Mouse (Mus musculus): ENCODE results near the gene Stpg3. TPM values are rescaled to one million over a fixed set of nuclear protein-coding genes. Genes with fewer than 3 reads are reported as not detected.

Stpg3 gene
- polyA plus RNA-seq, 1 experiment from 2014 or later: not detected

DNA sequence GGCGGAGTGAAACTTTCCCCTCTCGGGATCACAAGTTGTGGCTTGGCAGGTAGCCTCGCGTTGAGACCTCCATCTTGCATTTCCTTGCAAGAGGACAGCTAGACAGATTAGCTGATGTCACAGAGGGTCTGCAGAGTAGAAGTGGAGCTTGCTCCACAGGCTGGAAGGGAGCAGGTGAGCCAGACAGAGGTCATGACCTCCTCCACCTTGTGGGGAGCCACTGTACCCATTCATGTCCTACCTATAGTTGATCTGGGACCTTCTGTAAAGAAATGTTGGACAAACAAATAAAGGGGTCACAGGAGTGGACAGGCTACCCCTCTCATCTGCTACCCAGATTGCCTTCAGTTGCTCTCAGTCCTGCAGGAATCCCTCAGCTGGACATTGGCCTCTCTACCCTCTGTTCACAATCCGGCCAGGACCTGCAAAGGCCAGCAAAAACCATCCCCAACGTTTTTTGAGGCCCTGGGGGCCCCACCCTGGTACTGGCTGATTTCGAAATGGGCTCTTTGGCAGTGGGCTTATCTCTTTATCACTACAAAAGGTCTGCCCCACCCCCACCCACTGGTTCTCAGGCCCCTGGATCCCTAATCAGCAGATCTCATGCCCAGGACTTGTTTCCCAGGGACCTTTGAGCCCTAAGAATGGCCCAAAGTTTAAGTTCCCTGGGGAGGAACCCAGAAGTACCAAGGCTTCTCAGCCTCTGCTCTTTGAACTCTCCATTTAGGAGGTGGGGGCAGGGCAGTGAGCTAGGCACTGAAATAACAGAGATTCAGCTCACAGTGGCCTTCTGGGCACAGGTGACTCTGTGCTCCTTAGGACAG is 39.4 kb downstream of the Stpg3 start:
- ATAC-seq (replicated peaks; ENCODE audit: insufficient number of reproducible peaks, low FRiP score, low TSS enrichment, low read depth): no peak
- Histone ChIP-seq H3K36me3 (replicated peaks; ENCODE audit: control insufficient read depth, insufficient read depth, low read depth, low read length) (no peaks in the 10 kb centered on the region), H3K9ac (replicated peaks; ENCODE audit: low read length) (no peak overlapping the region), H3K4me1 (ENCODE audit: control insufficient read depth, insufficient read depth, low read length) (peaks cover 10% of the 10 kb centered on the region), H3K27ac (replicated peaks; ENCODE audit: low read depth, low read length) (no peak overlapping the region), H3K4me2 (ENCODE audit: low read depth, low read length) (no peak overlapping the region), H3K9me3 (replicated peaks; ENCODE audit: control insufficient read depth, low read length) (no peaks in the 10 kb centered on the region), H3K27me3 (ENCODE audit: control insufficient read depth, insufficient read depth, low read length) (peaks cover 12% of the 10 kb centered on the region), H3K4me3 (ENCODE audit: low read depth, low read length) (no peak overlapping the region)
- 47% methylated on average over 7 of the region's 7 CpGs for WGBS
- DNase-seq (ENCODE audit: low spot score): no peak

DNA sequence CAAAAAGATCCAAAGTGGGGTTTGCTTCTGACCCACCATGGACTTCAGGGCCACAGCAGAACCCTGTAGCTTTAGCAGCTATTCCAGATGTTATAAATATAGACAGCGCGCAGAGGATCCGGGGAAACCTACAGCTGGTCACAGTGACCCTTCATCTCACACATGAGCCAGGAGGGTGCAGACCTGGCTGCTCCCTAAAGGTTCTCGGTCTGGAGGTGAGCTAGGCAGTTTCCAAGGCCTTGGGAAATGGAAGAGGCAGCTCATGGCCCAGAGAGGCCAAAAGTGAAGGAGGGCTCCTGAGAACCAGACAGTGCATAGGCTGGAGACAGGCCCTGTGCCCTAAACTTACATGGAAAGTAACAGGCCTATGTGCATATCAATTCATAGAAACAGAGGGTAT is 40.6 kb downstream of the Stpg3 start:
- Histone ChIP-seq H3K9me3 (replicated peaks; ENCODE audit: control insufficient read depth, low read length) (no peaks in the 10 kb centered on the region), H3K27ac (replicated peaks; ENCODE audit: low read depth, low read length) (no peak overlapping the region)
- 88% methylated on average over 4 of the region's 4 CpGs for WGBS

DNA sequence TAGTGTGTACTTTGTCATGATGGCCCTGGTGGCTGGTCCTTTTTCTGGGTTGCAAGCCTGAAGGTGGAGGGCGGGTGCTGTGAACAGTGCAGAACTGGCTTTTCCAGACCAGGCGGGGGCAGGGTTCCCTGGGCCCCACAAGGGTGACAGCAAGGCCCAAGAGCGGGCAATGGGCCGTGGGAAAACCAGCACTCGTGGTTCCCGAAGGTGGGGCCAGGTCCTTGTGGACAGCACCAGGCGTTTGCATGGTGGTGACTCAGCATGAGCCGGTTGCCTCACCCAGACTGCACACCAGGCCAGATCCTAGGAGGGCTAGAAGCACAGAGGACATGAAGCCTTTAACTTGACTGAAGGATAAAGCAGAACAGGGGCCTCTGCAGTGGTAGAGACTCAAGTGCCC is 41.8 kb downstream of the Stpg3 start:
- H3K4me3 ChIP-seq (ENCODE audit: low read depth, low read length): no peak overlapping the region
- H3K27me3 ChIP-seq (ENCODE audit: control insufficient read depth, insufficient read depth, low read length): peaks cover 4% of the 10 kb centered on the region; the same call in 1 of the 2 replicates
- H3K9me3 ChIP-seq (replicated peaks; ENCODE audit: control insufficient read depth, low read length): no peaks in the 10 kb centered on the region
- no peaks in the 10 kb centered on the region for H3K36me3 ChIP-seq (replicated peaks; ENCODE audit: control insufficient read depth, insufficient read depth, low read depth, low read length)
- H3K4me2 ChIP-seq (ENCODE audit: low read depth, low read length): no peak overlapping the region
- no peak for ATAC-seq (replicated peaks; ENCODE audit: insufficient number of reproducible peaks, low FRiP score, low TSS enrichment, low read depth)
- peaks cover 7% of the 10 kb centered on the region for H3K4me1 ChIP-seq (ENCODE audit: control insufficient read depth, insufficient read depth, low read length)
- DNase-seq (ENCODE audit: low spot score): no peak
- 73% methylated on average over 8 of the region's 8 CpGs for WGBS
- no peak overlapping the region for H3K9ac ChIP-seq (replicated peaks; ENCODE audit: low read length)
- no peak overlapping the region for H3K27ac ChIP-seq (replicated peaks; ENCODE audit: low read depth, low read length)

More for the DNA sequence above, 40.6 kb downstream of the Stpg3 start:
- Histone ChIP-seq H3K4me2 (ENCODE audit: low read depth, low read length) (no peak overlapping the region), H3K36me3 (replicated peaks; ENCODE audit: control insufficient read depth, insufficient read depth, low read depth, low read length) (no peaks in the 10 kb centered on the region), H3K27me3 (ENCODE audit: control insufficient read depth, insufficient read depth, low read length) (peaks cover 4% of the 10 kb centered on the region; the same call in 1 of the 2 replicates), H3K4me3 (ENCODE audit: low read depth, low read length) (no peak overlapping the region), H3K9ac (replicated peaks; ENCODE audit: low read length) (no peak overlapping the region), H3K4me1 (ENCODE audit: control insufficient read depth, insufficient read depth, low read length) (peaks cover 10% of the 10 kb centered on the region)
- ATAC-seq (replicated peaks; ENCODE audit: insufficient number of reproducible peaks, low FRiP score, low TSS enrichment, low read depth) (no peak), DNase-seq (ENCODE audit: low spot score) (no peak)

DNA sequence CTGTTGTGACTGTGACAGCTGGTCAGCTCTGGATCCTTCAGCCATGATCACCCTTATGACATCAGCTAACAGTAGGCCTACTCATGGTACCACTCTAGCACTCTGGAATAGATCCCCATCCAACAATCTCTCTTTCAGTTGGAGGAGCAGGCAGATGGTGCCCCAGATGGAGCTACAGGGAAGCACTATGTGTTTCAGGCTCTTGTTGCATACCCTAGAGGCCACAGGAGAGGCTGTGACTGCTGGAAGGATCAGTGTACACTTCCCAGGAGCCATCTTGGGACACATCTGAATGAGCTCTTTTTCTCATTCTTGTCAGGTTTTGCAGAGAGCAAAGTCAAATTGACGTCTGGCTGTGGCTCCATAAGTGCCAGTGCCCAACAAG is 42.7 kb downstream of the Stpg3 start:
- H3K4me2 ChIP-seq (ENCODE audit: low read depth, low read length): no peak overlapping the region
- no peaks in the 10 kb centered on the region for H3K9me3 ChIP-seq (replicated peaks; ENCODE audit: control insufficient read depth, low read length)
- H3K4me3 ChIP-seq (ENCODE audit: low read depth, low read length): no peak overlapping the region
- H3K9ac ChIP-seq (replicated peaks; ENCODE audit: low read length): no peak overlapping the region
- no peaks in the 10 kb centered on the region; the same call in 1 of the 2 replicates for H3K4me1 ChIP-seq (ENCODE audit: control insufficient read depth, insufficient read depth, low read length)
- no peak overlapping the region for H3K27ac ChIP-seq (replicated peaks; ENCODE audit: low read depth, low read length)
- H3K27me3 ChIP-seq (ENCODE audit: control insufficient read depth, insufficient read depth, low read length): peaks cover under 1% of the 10 kb centered on the region; the same call in 1 of the 2 replicates
- WGBS: 48% methylated on average over 1 of the region's 1 CpGs
- H3K36me3 ChIP-seq (replicated peaks; ENCODE audit: control insufficient read depth, insufficient read depth, low read depth, low read length): no peaks in the 10 kb centered on the region
- ATAC-seq (replicated peaks; ENCODE audit: insufficient number of reproducible peaks, low FRiP score, low TSS enrichment, low read depth) (no peak), DNase-seq (ENCODE audit: low spot score) (no peak)

DNA sequence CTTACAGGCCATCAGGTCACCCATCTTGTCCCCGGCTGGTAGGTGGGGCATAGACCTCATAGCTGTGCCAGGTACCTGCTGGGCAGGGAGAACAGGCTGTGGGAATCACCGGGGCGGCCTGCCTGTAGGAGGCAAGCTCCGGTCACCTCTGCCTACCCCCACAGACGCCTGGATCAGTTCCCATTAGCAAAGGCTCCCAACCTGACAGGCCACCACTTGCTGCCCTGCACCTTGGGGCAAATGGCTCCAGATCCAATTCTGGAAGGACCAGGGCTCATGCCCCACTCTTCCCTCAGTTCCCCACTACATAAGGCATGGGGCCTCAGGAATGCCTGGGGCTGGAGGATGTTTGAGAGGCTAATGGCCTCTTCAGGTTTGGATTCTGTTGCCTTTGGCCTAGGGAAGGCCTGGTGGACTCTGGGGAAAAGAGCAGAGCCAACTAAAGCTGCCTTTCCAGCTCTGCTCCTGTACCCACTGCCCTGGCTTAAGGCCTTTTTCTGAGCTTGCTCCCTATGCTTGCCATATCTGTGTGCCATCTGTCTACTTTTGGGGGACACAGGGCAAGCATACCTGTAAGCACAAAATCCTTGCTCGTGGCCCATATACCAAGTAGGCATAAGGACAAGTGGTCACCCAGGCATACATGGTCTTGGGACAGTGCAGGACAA is 43.2 kb downstream of the Stpg3 start:
- H3K27ac ChIP-seq (replicated peaks; ENCODE audit: low read depth, low read length): no peak overlapping the region
- no peak for ATAC-seq (replicated peaks; ENCODE audit: insufficient number of reproducible peaks, low FRiP score, low TSS enrichment, low read depth)
- 85% methylated on average over 6 of the region's 6 CpGs for WGBS

DNA sequence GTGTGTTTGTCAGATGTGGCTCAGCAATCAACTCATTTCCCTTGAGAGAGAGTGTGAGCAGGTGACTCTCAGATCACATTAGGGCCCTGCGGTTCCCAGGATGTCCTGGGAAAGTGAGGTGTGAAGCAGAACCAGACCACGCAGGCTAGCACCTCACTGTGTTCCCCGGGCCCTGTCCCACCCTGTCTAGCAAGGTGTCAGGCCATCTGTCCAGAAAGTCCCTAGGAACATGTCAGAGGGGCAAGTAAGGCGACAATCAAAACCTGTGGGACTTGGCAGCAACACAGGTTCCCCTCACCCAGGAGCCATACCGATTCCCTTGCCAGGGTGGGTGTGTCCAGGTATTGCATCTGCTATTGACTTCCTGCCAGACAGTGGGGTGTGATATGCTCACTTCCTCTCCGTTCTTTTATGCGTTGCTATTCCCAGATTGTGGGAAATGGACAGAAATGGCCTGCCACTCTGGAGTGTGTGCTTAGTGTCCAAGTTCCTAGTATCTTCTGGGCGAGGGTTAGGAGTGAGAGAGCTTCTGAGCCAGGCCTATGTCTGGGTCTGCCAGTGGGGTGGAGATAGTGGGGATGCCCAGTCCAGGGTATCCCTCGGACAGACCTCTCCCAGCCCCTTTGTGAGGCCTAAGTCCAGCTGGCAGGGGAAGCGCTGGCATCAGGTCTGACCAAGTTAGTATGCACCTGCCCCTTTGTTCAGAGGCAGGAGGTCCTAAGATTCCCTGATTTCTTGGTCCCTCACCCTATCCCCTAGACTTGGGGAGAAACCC is 43.9 kb downstream of the Stpg3 start:
- Histone ChIP-seq H3K27me3 (ENCODE audit: control insufficient read depth, insufficient read depth, low read length) (no peaks in the 10 kb centered on the region), H3K4me3 (ENCODE audit: low read depth, low read length) (no peak overlapping the region), H3K36me3 (replicated peaks; ENCODE audit: control insufficient read depth, insufficient read depth, low read depth, low read length) (no peaks in the 10 kb centered on the region), H3K4me2 (ENCODE audit: low read depth, low read length) (no peak overlapping the region), H3K4me1 (ENCODE audit: control insufficient read depth, insufficient read depth, low read length) (no peaks in the 10 kb centered on the region; the same call in 1 of the 2 replicates), H3K9me3 (replicated peaks; ENCODE audit: control insufficient read depth, low read length) (no peaks in the 10 kb centered on the region), H3K9ac (replicated peaks; ENCODE audit: low read length) (no peak overlapping the region), H3K27ac (replicated peaks; ENCODE audit: low read depth, low read length) (no peak overlapping the region)
- ATAC-seq (replicated peaks; ENCODE audit: insufficient number of reproducible peaks, low FRiP score, low TSS enrichment, low read depth) (no peak), DNase-seq (ENCODE audit: low spot score) (no peak)
- 76% methylated on average over 10 of the region's 10 CpGs for WGBS

More for the DNA sequence above, 43.2 kb downstream of the Stpg3 start:
- Histone ChIP-seq H3K27me3 (ENCODE audit: control insufficient read depth, insufficient read depth, low read length) (no peaks in the 10 kb centered on the region), H3K9ac (replicated peaks; ENCODE audit: low read length) (no peak overlapping the region), H3K4me1 (ENCODE audit: control insufficient read depth, insufficient read depth, low read length) (no peaks in the 10 kb centered on the region; the same call in 1 of the 2 replicates), H3K4me2 (ENCODE audit: low read depth, low read length) (no peak overlapping the region), H3K9me3 (replicated peaks; ENCODE audit: control insufficient read depth, low read length) (no peaks in the 10 kb centered on the region), H3K4me3 (ENCODE audit: low read depth, low read length) (no peak overlapping the region), H3K36me3 (replicated peaks; ENCODE audit: control insufficient read depth, insufficient read depth, low read depth, low read length) (no peaks in the 10 kb centered on the region)
- no peak for DNase-seq (ENCODE audit: low spot score)

DNA sequence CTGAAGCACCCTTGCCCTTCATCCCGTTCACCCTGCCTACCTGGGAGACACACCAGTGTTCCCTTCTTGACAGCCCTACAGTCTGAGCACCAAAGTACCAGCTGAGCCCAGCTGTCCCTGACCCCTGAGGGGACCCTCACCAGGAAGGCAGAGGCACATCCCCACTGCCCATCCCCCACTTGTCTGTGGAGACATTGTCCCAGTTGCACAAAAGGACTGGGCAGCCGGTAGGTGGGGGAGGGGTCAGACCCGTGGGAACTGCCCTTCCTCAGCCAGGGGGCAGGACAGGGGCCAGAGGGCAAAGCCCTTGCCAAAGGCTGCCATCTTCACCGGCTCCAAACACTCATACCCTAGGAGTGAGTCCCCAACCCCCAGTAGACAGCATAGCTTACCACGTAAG is 44.7 kb downstream of the Stpg3 start:
- H3K4me2 ChIP-seq (ENCODE audit: low read depth, low read length): no peak overlapping the region
- H3K27ac ChIP-seq (replicated peaks; ENCODE audit: low read depth, low read length): no peak overlapping the region
- no peaks in the 10 kb centered on the region for H3K36me3 ChIP-seq (replicated peaks; ENCODE audit: control insufficient read depth, insufficient read depth, low read depth, low read length)
- no peaks in the 10 kb centered on the region; the same call in 1 of the 2 replicates for H3K4me1 ChIP-seq (ENCODE audit: control insufficient read depth, insufficient read depth, low read length)
- H3K9me3 ChIP-seq (replicated peaks; ENCODE audit: control insufficient read depth, low read length): no peaks in the 10 kb centered on the region
- H3K4me3 ChIP-seq (ENCODE audit: low read depth, low read length): no peak overlapping the region
- no peak overlapping the region for H3K9ac ChIP-seq (replicated peaks; ENCODE audit: low read length)
- DNase-seq (ENCODE audit: low spot score) (no peak), ATAC-seq (replicated peaks; ENCODE audit: insufficient number of reproducible peaks, low FRiP score, low TSS enrichment, low read depth) (no peak)
- 12% methylated on average over 5 of the region's 5 CpGs for WGBS
- no peaks in the 10 kb centered on the region for H3K27me3 ChIP-seq (ENCODE audit: control insufficient read depth, insufficient read depth, low read length)
